Mouse (Mus musculus): ENCODE data around the gene Hook2.

GRCm38 (mm10) chr8:85027516-85027855, 37.1 kb downstream of the Hook2 start:
- TF ChIP-seq CTCF (IDR thresholded peaks at IDR 0.05; ENCODE audit: low read depth) (no peak), EP300 (IDR thresholded peaks at IDR 0.05; ENCODE audit: low read depth) (no peak)
